Mouse (Mus musculus) frontal cortex, postnatal 25 days (tissue): Measurements from ENCODE around the gene Ccdc141.
"Not testable (repeated sequence)": the region's sequence is repeated elsewhere in the genome, so short reads cannot be mapped to it uniquely, and the experiment has no call there.

Experiments
- DNase-seq, 2 experiments: peaks; one replicate each; pipeline ENCODE4 v3.0.0; 2022; ENCODE audit warnings: low spot score in 2 of 2

Gene Ccdc141

DNA sequence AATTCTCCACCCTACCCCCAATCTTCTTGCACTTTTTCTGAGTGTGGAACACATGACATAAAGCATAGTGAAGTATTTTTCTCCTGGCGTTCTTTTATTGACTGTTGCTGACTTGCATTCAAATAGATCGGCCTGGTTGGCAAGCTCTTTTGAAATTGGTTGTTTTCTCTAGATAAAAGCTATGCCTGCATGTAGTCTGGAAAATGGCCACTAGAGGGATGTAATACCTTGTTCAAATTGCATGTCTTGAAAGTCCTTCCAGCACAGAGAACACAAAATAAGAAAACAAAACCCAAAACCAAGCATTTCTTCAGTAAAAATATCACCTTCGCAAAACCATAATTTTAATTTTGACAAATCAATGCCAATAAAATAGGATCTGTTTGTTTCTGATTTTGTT is 108.6 kb downstream of the Ccdc141 start:
- no peak for DNase-seq

DNA sequence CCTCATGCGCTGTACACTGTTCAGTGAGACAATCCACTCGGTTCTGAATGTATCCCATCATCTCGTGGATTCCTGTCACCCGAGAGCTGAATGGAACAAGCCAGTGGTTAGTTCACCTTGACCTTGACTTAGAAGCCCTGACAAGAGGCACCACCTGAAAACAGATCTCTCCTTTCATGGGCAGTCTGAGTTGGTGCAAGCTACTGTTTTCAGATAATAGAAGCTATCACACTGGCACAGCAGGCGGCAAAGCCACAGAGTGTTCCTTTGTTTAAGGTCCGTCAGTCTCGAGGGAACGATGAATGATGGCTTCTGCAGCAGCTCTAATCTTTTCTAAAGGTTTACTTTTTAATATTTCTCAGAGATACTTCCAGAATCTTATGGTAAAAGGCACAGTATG is 110.8 kb downstream of the Ccdc141 start:
- DNase-seq = no peak

DNA sequence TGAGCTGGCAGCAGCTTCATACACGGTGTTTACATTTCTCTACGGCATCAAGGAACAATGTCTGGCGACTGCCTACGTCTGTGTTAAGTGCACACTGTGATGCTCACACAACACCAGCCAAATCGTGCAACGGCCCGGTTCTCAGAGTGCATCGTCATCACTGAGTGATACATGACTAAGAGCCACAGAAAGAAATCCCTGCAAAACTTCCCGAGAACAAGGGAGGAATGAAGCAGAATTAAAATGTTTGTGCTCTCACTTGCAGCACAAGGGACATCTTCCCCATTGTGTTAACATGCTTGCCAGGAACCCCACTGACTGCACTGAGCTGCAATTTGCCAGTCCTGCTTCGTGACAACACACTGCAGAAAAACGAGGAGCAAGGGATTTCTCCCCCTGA is 114.1 kb downstream of the Ccdc141 start:
- DNase-seq = no peak

DNA sequence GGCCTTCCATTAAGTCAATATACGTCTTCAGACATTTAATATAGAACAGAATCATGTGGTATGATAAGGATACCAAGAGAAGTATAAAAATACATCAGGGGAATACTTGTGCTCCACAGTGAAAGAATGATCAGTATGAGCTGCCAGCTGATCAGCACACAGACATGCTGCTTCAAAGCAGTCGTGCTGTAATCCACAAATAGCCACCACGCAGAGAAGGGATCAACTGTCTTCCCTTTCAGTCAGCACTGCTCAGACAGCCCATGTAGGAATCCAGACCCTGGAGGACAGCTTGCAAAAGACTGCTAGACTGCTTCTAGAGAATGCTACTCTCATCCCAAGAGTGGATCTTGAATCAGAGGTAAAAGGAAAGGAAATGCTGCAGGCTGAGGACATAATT is 127.5 kb downstream of the Ccdc141 start:
- DNase-seq = no peak

DNA sequence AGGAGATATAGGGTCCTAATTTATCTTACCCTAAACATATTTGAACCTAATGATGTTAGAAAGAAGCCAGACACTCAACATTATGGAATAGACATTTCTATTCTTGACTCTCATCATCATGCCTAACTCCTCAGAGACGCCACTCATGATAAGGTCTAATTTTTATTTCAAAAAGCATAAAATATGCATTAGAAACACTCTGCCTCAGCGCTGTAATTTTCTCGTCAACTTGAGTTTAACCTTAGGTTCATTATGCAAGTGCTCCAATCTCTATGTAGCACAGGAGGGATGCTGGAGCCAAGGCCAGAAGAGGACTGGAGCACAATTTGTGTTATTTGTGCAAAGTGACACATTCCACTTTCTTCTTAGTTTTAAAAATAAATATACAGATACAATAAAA is 130.8 kb downstream of the Ccdc141 start:
- no peak for DNase-seq

DNA sequence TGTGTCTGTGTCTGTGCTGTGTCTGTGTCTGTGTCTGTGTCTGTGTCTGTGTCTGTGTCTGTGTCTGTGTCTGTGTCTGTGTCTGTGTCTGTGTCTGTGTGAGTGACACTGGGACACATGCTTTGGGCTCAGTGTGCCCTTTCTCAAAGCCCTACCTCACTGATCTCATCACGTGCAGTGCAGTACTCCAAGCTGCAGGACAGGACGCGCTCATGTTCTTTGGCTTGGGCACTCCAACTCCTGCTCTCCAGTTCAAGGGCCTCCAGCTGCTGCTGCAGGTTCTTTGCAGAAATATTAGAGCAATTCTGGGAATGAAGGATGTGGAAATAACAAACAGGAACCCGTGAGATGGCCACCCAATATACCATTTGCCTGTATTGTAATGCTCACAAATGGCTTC is 131.2 kb downstream of the Ccdc141 start:
- no peak for DNase-seq

DNA sequence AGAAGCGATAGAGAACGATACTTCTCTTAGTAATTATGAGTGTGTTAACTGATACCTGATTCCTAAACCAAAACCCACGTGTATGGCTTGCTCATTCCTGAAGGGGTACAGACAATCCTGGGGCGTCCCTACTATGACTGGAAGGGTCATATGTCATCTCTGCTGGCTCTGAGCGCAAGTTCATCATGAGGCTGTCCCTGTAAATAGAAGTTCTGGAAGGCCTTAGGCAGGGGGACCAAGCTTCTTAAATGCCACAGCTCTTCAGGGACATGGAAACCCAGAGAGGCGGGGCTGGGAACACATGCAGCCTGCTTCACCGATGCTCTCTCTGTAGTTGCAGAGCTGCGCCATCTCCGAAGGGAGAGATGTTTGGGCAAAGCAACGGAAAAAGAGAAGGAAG is 133.2 kb downstream of the Ccdc141 start:
- DNase-seq = no peak

DNA sequence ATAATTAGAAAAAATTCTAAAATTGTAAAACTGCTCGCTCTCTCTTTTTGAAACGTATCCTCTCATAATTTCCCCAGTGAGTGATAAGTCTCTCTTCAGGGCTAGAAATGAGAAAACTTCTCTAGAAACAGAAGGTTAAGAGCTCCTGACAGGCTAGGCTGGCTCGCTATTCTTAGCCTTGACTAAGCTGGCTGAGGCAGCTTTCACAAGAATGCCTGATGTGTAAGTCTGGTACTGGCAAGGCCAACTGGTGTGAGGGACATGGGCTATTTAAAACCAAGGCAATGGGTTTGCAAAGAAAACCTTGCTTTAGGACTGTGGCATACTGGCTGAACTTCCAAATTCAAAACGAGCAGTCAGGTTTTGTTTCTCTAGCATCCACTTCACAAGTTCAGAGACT is 136.3 kb downstream of the Ccdc141 start:
- DNase-seq = no peak

DNA sequence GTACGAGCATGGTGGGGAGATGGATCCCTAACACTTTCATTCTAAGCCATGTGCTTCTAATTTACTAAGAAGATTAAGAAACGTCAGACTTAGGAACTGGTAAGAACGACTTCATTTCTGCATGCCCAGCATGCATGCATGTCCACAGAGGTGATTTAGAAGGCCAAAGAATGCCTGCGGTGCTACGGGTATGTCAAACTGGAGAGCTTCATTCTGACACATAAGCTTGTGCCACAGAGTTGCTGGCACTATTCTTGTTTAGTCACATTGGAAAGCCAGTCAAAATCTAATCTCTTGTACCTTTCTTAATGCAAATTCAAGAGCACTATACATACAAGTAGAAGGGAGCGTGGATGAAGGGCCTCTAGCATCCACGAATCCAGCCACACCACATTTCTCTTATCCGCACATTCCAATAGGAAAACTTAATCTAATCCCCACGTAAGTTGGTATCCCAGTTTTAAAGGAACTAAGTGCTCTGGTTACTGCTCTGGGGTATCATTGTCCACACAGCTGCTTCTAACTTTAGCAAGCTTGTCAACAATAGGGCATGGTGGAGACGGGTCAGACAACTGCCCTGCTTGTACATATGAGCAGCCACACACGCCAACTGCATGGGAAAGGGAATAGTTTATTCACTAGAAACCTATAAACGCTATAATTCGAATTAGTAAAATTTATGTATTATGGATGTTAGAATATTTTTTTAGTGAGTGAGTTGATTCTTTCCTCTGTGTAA is 136.9 kb downstream of the Ccdc141 start:
- no peak for DNase-seq

DNA sequence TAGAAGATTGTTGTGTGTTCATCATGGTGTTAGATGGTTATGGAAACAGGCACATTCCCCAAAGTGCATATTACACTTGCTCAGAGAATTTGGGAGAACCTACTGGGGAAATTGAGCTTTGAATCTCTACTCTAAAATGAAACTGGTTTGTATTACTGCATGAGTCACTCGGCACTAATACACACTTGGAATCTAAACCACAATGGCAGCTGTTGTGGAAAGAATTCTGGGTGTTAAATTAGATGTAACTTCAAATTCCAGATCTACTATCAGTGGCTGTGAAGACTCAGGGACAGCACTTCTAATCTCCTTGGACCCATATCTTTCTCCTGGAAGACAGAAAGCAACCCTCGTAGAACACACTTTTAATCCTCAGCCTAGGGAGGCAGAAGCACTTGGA is 149.8 kb downstream of the Ccdc141 start:
- DNase-seq = no peak

DNA sequence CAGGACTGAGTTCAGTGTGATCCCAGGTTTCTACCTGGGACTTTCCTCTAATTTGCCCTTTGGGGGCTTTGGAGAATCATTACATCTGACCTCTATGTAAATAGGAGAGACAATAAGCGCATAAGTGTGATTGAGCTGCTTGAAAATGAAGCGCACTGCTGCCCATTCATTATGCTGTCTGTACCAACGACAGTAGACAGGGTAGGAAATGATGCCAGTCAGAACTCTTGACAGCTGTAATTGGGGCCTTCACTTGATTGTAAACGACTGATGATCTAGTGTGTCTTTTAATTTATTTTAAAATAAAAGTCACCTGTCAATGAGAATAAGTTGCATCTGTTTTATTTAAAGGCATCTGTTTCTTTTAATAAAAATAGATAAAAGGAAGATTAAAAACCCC is 152.7 kb downstream of the Ccdc141 start:
- no peak for DNase-seq

DNA sequence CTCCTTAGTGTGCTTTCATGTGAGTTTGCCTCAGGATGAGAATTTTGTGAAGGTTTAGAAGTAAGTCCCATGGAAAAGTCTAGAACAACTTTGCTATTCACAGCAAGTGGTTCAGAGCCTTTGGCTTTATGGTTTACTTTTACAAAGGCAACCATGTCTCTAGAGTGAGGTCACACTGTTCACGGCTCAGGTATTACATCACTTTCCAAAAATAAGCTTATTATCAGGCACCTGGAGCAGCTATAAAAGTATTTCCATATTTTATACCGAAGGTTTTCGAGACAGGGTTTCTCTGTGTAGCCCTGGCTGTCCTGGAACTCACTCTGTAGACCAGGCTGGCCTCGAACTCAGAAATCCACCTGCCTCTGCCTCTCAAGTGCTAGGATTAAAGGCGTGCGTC is 157.0 kb downstream of the Ccdc141 start:
- not testable (repeated sequence) for DNase-seq

DNA sequence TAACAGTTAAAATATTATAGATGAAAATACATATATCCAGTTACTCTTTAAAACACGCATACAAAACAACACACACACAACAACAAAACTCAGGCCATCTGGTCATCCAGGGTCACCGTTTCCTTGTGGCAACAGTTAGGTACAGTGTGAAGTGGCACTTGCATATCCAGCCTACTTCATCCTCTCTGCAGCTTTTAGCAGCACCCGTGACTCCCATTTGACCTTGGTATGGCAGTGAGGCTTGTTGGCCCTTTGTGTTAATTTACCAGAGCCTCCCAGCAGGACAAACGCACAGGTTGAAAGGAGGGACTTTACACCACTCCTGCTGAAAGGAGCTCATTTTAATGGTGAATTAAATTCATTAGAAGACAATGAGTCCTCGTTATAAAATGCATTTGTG is 158.5 kb downstream of the Ccdc141 start:
- no peak for DNase-seq

DNA sequence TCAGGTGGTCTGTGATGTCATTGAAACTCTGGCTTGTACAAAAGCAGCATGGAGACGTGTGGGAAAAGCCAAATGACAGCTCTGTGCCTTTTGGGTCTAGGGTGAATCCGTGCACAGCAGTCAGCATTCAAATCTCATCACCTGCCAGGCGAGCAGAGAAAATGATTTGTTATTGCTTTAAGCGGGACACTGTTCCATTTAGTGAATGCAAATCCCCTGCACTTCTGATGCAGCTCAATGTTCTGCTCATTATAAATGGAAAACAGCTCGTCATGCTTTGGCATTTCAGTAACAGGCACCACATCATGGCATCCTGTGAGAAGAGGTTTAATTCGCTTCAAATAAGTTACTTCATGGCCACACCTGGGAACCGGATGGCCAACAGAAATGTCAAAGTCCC is 163.4 kb downstream of the Ccdc141 start:
- DNase-seq = no peak

DNA sequence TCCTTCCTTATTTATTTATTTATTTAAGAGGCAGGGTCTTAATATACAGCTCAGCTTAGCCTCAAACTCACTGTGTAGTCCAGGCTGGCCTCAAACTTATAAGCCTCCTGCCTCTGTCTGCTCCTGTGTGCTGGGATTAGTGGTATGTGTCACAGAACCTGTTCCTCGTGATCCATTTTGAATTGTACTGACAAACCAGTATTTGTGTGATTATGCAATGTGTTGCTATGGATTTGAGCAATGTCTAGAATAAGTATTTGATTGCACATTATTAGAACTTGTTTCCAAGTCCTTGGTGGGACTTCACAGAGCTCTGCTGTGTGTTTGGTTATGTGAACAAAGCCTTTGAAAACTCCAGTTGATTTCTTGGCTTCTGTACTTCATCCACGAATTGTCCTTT is 167.3 kb downstream of the Ccdc141 start:
- no peak for DNase-seq

DNA sequence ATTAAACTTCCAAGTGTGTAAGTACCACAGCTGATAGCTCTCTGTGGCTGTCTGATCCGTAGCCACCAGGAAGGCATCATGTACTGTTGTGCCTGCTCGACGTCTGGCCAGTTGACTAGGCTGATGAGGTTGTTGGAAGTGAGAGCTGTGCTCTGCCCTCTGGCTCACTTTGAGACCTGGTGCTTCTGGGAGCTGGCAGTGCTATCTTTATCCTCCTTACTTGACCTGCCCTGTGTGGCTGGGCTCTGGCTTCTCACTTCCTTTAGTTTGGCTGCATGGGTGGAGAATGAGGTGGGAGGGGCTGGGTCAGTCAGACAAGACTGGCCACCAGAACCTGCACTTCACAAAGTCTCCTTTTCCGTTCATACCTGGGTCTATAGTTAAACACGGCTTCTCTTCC is 172.1 kb downstream of the Ccdc141 start:
- DNase-seq = no peak

DNA sequence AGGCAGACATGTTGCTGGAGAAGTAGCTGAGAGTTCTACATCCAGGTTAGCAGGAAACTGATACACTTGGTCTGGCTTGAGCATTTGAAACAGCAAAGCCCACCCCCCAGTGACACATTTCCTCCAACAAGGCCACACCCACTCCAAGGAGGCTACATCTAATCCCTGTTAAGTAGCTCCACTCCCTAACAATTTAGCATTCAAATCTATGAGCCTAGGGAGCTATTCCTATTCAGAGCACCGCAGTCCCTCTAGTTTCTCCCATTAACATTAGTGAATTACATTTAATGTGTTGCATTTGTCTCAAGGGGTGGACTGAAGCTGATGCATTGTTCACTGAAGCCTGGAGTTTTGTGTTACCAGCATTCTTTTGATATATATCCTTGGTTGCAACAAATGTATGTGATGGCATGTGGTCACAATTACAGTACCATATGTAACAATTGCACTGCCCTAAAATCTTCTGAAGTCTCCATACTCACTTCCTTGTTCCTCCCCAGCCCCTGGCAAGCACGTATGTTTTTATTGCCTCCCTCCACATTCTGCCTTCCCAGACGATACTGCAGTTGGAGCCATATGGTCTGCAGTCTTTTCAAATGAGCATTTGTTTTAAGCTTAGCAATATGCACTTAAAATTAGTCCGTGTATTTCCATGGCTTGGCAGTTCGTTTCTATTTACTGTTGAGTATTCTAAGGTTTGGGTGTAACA is 177.8 kb downstream of the Ccdc141 start:
- no peak for DNase-seq

DNA sequence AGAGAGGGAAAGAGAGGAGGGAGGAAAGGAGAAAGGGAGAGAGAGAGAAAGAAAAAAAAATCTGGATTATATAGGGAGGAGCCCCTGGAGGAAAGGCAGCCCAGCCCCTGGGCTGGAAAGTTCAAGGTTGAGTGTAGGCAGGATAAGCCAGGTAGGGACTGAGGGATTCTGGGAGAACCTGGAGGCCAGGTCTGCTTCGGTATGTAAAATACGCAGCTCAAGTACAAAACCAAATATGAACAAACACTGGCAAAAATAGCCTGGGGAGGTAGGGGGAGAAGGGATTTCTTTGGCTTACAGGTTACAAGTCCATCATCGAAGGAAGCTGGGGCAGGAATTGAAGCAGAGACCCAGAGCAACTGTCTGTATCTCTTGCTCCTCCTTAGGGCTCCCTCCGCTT is 183.1 kb downstream of the Ccdc141 start:
- DNase-seq = no peak

DNA sequence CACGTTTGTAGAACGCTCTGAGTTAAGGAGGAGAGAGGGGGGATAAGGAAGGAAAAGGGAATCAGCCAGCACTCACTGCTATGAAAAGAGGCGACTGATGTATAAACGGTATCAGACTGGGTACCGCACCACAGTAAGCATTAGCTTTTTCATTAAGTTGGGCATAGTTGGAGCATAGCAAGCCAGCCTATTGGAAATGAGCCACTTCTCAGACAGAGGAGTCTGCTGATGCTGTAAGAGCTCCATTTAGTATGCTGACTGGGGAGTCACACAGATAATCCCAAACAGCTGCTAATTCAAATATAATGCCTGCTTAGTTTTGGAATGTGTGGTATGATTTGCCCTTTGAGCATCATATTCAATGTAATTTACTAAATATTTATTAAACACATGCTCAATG is 186.1 kb downstream of the Ccdc141 start:
- no peak for DNase-seq

DNA sequence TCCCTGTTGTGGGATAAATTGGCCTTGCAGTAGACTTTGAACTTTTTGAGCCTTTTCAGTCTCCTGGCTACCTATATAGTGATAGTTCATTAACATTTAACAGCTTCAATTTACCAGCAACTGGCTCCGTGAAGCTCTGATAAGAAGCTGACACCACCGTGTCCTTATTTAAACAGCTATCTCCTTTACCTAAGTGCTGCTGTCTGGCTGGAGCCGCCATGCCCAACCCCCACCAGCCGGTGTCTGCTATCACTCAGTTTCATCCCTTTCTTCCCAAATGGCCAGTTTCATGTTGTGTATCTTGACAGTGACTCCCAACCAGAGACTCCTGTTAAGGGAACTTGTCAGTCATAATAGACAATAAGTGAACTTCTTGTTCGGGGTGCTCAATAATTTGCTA is 186.8 kb downstream of the Ccdc141 start:
- DNase-seq = no peak

DNA sequence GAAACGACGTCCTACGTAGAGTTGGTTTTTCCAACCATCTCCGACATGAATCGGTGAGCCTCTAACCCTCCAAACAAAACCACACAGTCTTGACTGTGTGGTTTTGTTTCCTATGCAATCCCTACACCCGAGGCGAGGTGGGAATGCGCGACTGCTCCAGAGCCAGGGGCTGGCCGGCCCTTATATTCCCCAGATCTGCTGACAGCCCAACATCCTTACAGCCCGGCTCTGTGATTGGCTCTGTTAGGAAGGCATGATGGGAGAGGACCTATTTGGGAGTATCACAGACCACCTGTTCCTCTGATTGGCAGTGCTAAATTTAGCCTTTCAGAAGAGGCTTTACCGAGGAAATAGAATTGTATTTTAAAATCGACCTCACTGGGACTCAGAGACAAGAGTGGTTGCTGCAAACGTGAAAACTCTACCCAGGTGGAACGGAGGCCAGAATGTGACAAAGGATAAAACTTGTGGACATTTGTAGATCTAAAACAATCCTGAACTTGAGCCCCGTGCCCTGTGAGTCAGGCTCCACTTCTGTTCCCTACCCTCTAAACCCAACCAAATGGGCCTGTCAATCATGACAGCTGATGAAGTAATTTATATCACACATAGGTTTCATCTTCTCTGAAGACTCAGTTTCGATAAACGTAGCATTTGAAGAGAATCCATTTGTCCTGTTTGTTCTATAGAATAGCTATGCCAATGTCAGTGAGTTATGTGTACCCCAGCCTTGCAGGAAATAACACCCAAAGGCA is 187.9 kb downstream of the Ccdc141 start, which contains the start of gene Ttn:
TSS of gene Ttn (minus strand) at position 157 of the 755 bp plus-strand sequence.
- DNase-seq = no peak

DNA sequence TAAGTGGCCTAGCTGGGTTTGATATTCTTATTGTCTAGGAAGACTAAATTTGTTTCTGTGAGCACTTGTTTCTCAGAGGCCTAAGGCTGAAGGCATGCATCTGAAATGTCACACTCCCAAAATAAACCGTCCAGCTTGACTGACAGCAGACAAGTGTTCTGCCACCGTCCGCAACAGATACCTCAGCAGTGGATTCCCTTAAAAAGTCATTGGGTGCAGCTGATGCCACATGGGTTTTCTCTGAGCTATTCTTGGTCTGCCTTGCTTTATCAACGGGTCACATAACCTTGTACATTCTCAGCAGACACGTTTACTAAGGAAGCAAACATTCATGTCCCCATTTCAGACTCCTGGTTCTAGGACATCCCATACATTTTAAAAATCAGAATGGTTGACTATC is 188.7 kb downstream of the Ccdc141 start:
- DNase-seq = no peak

DNA sequence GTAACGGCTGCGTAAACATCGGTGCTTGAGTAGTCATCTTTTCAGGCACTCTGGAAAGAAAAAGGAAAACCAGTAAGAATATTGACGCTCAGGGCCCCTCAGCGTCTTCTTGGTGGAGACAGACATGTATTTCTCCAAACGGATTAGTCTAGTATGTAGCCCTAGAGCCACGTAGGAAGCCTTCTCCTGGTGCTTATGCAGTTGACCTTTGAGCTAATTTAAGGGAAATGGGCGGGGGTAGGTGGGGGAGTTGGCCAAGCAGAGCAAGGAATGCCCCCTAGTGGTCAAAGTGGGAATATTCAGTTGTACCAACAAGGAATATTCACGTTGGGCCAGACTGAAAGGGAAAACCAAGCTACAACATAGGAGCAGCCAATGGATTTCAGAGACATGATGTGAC is 190.3 kb downstream of the Ccdc141 start:
- DNase-seq = no peak
